Mouse (Mus musculus): Measurements from ENCODE around the gene Tgds. TPM values are rescaled to one million over a fixed set of nuclear protein-coding genes. Genes with fewer than 3 reads are reported as not detected.

Tgds gene
- 20.0 and 29.9 TPM in 2 replicates for total RNA-seq (2014; fragmentation: Nextera tagmentation)
- total RNA-seq (2017) = 8.5 and 12.2 TPM in 2 replicates
- 3.1 and 6.5 TPM in 2 replicates for polyA plus RNA-seq (2012)

- H3K27me3 ChIP-seq (ENCODE audit: insufficient read depth, low read length) = no peaks in the 10 kb centered on the region
- H3K9me3 ChIP-seq (replicated peaks) = no peaks in the 10 kb centered on the region
- peaks cover 62% of the 10 kb centered on the region for H3K4me1 ChIP-seq (ENCODE audit: insufficient read depth, low read depth, low read length)
- peak within 1 kb of the TSS; percentile 81 for H3K4me3 ChIP-seq (ENCODE audit: low read depth, low read length)
- peak; percentile 58 for ATAC-seq (ENCODE audit: extremely low read depth, insufficient number of reproducible peaks, low FRiP score, poor library complexity, severe bottlenecking)
- peaks cover 37% of the 10 kb centered on the region for H3K36me3 ChIP-seq (replicated peaks)
- peak; percentile 85 for DNase-seq (ENCODE audit: low spot score)
- TF ChIP-seq POLR2AphosphoS5 (IDR thresholded peaks at IDR 0.05; ENCODE audit: insufficient replicate concordance, low read depth, low read length) (no peak), TAL1 (conservative IDR thresholded peaks at IDR 0.05; ENCODE audit: low read depth, low read length) (no peak), CTCF (IDR thresholded peaks at IDR 0.05; ENCODE audit: low read depth, low read length) (no peak), GATA2 (IDR thresholded peaks at IDR 0.05; ENCODE audit: borderline replicate concordance, low read depth, low read length) (no peak), GATA1 (IDR thresholded peaks at IDR 0.05; ENCODE audit: borderline replicate concordance, low read length) (no peak)
Measured at GRCm38 (mm10) chr14:118132642-118132977, at the start of gene Tgds. Gene Tgds (minus strand): TSS chr14:118132755.

- Histone ChIP-seq H3K36me3 (replicated peaks) (no peaks in the 10 kb centered on the region), H3K4me3 (ENCODE audit: low read depth, low read length) (peak overlapping the region; percentile 71), H3K4me1 (ENCODE audit: insufficient read depth, low read depth, low read length) (peaks cover 51% of the 10 kb centered on the region), H3K27me3 (ENCODE audit: insufficient read depth, low read length) (no peaks in the 10 kb centered on the region), H3K9me3 (replicated peaks) (no peaks in the 10 kb centered on the region)
- TF ChIP-seq GATA1 (IDR thresholded peaks at IDR 0.05; ENCODE audit: borderline replicate concordance, low read length) (no peak), TAL1 (conservative IDR thresholded peaks at IDR 0.05; ENCODE audit: low read depth, low read length) (no peak), POLR2AphosphoS5 (IDR thresholded peaks at IDR 0.05; ENCODE audit: insufficient replicate concordance, low read depth, low read length) (no peak), CTCF (IDR thresholded peaks at IDR 0.05; ENCODE audit: low read depth, low read length) (no peak), GATA2 (IDR thresholded peaks at IDR 0.05; ENCODE audit: borderline replicate concordance, low read depth, low read length) (no peak)
- ATAC-seq (ENCODE audit: extremely low read depth, insufficient number of reproducible peaks, low FRiP score, poor library complexity, severe bottlenecking) = peak; percentile 71
- peak; percentile 79 for DNase-seq (ENCODE audit: low spot score)
Measured at GRCm38 (mm10) chr14:118180711-118181177, 48.2 kb upstream of the Tgds start.

- peaks cover 49% of the 10 kb centered on the region for H3K4me1 ChIP-seq (ENCODE audit: insufficient read depth, low read depth, low read length)
- ATAC-seq (ENCODE audit: extremely low read depth, insufficient number of reproducible peaks, low FRiP score, poor library complexity, severe bottlenecking) = peak; percentile 85
- no peaks in the 10 kb centered on the region for H3K27me3 ChIP-seq (ENCODE audit: insufficient read depth, low read length)
- peak; percentile 82 for DNase-seq (ENCODE audit: low spot score)
- no peak for TF ChIP-seq POLR2AphosphoS5 (IDR thresholded peaks at IDR 0.05; ENCODE audit: insufficient replicate concordance, low read depth, low read length)
- TF ChIP-seq GATA1 (IDR thresholded peaks at IDR 0.05; ENCODE audit: borderline replicate concordance, low read length) = no peak
- no peak for TF ChIP-seq TAL1 (conservative IDR thresholded peaks at IDR 0.05; ENCODE audit: low read depth, low read length)
- TF ChIP-seq GATA2 (IDR thresholded peaks at IDR 0.05; ENCODE audit: borderline replicate concordance, low read depth, low read length) = no peak
- TF ChIP-seq CTCF (IDR thresholded peaks at IDR 0.05; ENCODE audit: low read depth, low read length) = no peak
- H3K36me3 ChIP-seq (replicated peaks) = no peaks in the 10 kb centered on the region
- no peaks in the 10 kb centered on the region for H3K9me3 ChIP-seq (replicated peaks)
- peak overlapping the region; percentile 71 for H3K4me3 ChIP-seq (ENCODE audit: low read depth, low read length)
Measured at GRCm38 (mm10) chr14:118180117-118180557, 47.6 kb upstream of the Tgds start.

- Histone ChIP-seq H3K4me1 (ENCODE audit: insufficient read depth, low read depth, low read length) (peaks cover 48% of the 10 kb centered on the region), H3K27me3 (ENCODE audit: insufficient read depth, low read length) (no peaks in the 10 kb centered on the region), H3K9me3 (replicated peaks) (no peaks in the 10 kb centered on the region), H3K36me3 (replicated peaks) (no peaks in the 10 kb centered on the region), H3K4me3 (ENCODE audit: low read depth, low read length) (peak overlapping the region; percentile 71; the same call in 1 of the 2 replicates)
- TF ChIP-seq TAL1 (conservative IDR thresholded peaks at IDR 0.05; ENCODE audit: low read depth, low read length) = no peak
- TF ChIP-seq POLR2AphosphoS5 (IDR thresholded peaks at IDR 0.05; ENCODE audit: insufficient replicate concordance, low read depth, low read length) = no peak
- no peak for TF ChIP-seq CTCF (IDR thresholded peaks at IDR 0.05; ENCODE audit: low read depth, low read length)
- TF ChIP-seq GATA1 (IDR thresholded peaks at IDR 0.05; ENCODE audit: borderline replicate concordance, low read length) = no peak
- TF ChIP-seq GATA2 (IDR thresholded peaks at IDR 0.05; ENCODE audit: borderline replicate concordance, low read depth, low read length) = no peak
- ATAC-seq (ENCODE audit: extremely low read depth, insufficient number of reproducible peaks, low FRiP score, poor library complexity, severe bottlenecking) = no peak
- DNase-seq (ENCODE audit: low spot score) = no peak
Measured at GRCm38 (mm10) chr14:118179701-118180100, 47.1 kb upstream of the Tgds start.

GRCm38 (mm10) chr14:118179251-118179650 is 46.7 kb upstream of the Tgds start:
- no peaks in the 10 kb centered on the region for H3K36me3 ChIP-seq (replicated peaks)
- no peaks in the 10 kb centered on the region for H3K9me3 ChIP-seq (replicated peaks)
- ATAC-seq (ENCODE audit: extremely low read depth, insufficient number of reproducible peaks, low FRiP score, poor library complexity, severe bottlenecking) (no peak), DNase-seq (ENCODE audit: low spot score) (no peak)
- no peak overlapping the region for H3K4me3 ChIP-seq (ENCODE audit: low read depth, low read length)
- TF ChIP-seq POLR2AphosphoS5 (IDR thresholded peaks at IDR 0.05; ENCODE audit: insufficient replicate concordance, low read depth, low read length) (no peak), TAL1 (conservative IDR thresholded peaks at IDR 0.05; ENCODE audit: low read depth, low read length) (no peak), GATA1 (IDR thresholded peaks at IDR 0.05; ENCODE audit: borderline replicate concordance, low read length) (no peak), CTCF (IDR thresholded peaks at IDR 0.05; ENCODE audit: low read depth, low read length) (no peak), GATA2 (IDR thresholded peaks at IDR 0.05; ENCODE audit: borderline replicate concordance, low read depth, low read length) (no peak)
- no peaks in the 10 kb centered on the region for H3K27me3 ChIP-seq (ENCODE audit: insufficient read depth, low read length)
- H3K4me1 ChIP-seq (ENCODE audit: insufficient read depth, low read depth, low read length) = peaks cover 49% of the 10 kb centered on the region

GRCm38 (mm10) chr14:118175694-118176085 is 43.1 kb upstream of the Tgds start:
- no peak for ATAC-seq (ENCODE audit: extremely low read depth, insufficient number of reproducible peaks, low FRiP score, poor library complexity, severe bottlenecking)
- Histone ChIP-seq H3K4me3 (ENCODE audit: low read depth, low read length) (no peak overlapping the region), H3K9me3 (replicated peaks) (no peaks in the 10 kb centered on the region), H3K4me1 (ENCODE audit: insufficient read depth, low read depth, low read length) (peaks cover 32% of the 10 kb centered on the region), H3K27me3 (ENCODE audit: insufficient read depth, low read length) (no peaks in the 10 kb centered on the region), H3K36me3 (replicated peaks) (no peaks in the 10 kb centered on the region)
- TF ChIP-seq GATA2 (IDR thresholded peaks at IDR 0.05; ENCODE audit: borderline replicate concordance, low read depth, low read length) = no peak
- no peak for TF ChIP-seq CTCF (IDR thresholded peaks at IDR 0.05; ENCODE audit: low read depth, low read length)
- no peak for TF ChIP-seq POLR2AphosphoS5 (IDR thresholded peaks at IDR 0.05; ENCODE audit: insufficient replicate concordance, low read depth, low read length)
- TF ChIP-seq TAL1 (conservative IDR thresholded peaks at IDR 0.05; ENCODE audit: low read depth, low read length) = no peak
- no peak for TF ChIP-seq GATA1 (IDR thresholded peaks at IDR 0.05; ENCODE audit: borderline replicate concordance, low read length)
- DNase-seq (ENCODE audit: low spot score) = no peak
